Mouse (Mus musculus) G1E (cell line): ENCODE measurements around the gene Klk8. TPM values are rescaled to one million over a fixed set of nuclear protein-coding genes. Genes with fewer than 3 reads are reported as not detected.

Experiments
- ATAC-seq: 2 replicates; pipeline ENCODE4 v1.8.0; 2016; ENCODE audit warnings: mild to moderate bottlenecking; ENCODE audit not compliant: insufficient number of reproducible peaks, poor library complexity, low FRiP score, severe bottlenecking; ENCODE audit errors: extremely low read depth
- DNase-seq: peaks from one replicate; pipeline ENCODE4 v3.0.0; 2012; ENCODE audit warnings: low spot score
- H3K27me3 ChIP-seq: 2 replicates; pipeline ENCODE4 v1.6.1; 2012; ENCODE audit warnings: mild to moderate bottlenecking, low read length, inconsistent platforms; ENCODE audit not compliant: insufficient read depth
- H3K36me3 ChIP-seq: replicated peaks from 2 replicates; pipeline ENCODE3; 2012; ENCODE audit warnings: mild to moderate bottlenecking, inconsistent platforms
- H3K4me1 ChIP-seq: 2 replicates; pipeline ENCODE4 v1.6.1; 2012; ENCODE audit warnings: low read depth, low read length, inconsistent platforms, mixed read lengths; ENCODE audit not compliant: insufficient read depth
- H3K4me3 ChIP-seq: 2 replicates; pipeline ENCODE4 v1.5.1; 2012; ENCODE audit warnings: low read depth, mild to moderate bottlenecking, inconsistent platforms, low read length, moderate library complexity, mixed read lengths
- H3K9me3 ChIP-seq: replicated peaks from 2 replicates; pipeline ENCODE4 v1.6.1; 2012; ENCODE audit warnings: inconsistent platforms
- CTCF ChIP-seq: IDR thresholded peaks from 2 replicates; pipeline ENCODE4 v1.5.1; 2012; ENCODE audit warnings: low read depth, low read length, inconsistent platforms, mixed read lengths
- GATA1 ChIP-seq: IDR thresholded peaks from 2 replicates; pipeline ENCODE4 v1.6.1; 2012; ENCODE audit warnings: borderline replicate concordance, low read length, inconsistent platforms, mixed read lengths
- GATA2 ChIP-seq: IDR thresholded peaks from 2 replicates; pipeline ENCODE4 v1.6.1; 2012; ENCODE audit warnings: low read depth, low read length, inconsistent platforms, borderline replicate concordance
- POLR2AphosphoS5 ChIP-seq: IDR thresholded peaks from 2 replicates; pipeline ENCODE4 v1.6.1; 2012; ENCODE audit warnings: low read depth, low read length, inconsistent platforms; ENCODE audit not compliant: insufficient replicate concordance
- TAL1 ChIP-seq: conservative IDR thresholded peaks from 2 replicates; pipeline ENCODE4 v1.6.1; 2012; ENCODE audit warnings: low read depth, low read length, inconsistent platforms, mixed read lengths
- polyA plus RNA-seq: library from polyadenylated mRNA; stranded (reverse); fragments of >175 nt; gene quantifications from 2 replicates; pipeline ENCODE4 v1.2.3, GENCODE M21; 2012
- total RNA-seq, 2 experiments: library from RNA; stranded (forward) in 1 of 2; stranded (reverse) in 1 of 2; fragments of 200-1000 nt in 1 of 2; fragments of >200 nt in 1 of 2; fragmentation: Nextera tagmentation in 1 of 2; gene quantifications; 2 replicates each; pipeline ENCODE4 v1.2.3; 2014 to 2017

Klk8 gene
- total and polyA plus RNA-seq, 3 experiments: not detected

- TF ChIP-seq TAL1 (no peak), GATA2 (no peak), CTCF (no peak), POLR2AphosphoS5 (no peak), GATA1 (no peak)
- no peak for DNase-seq
- Histone ChIP-seq H3K4me3 (no peak overlapping the region), H3K36me3 (no peaks in the 10 kb centered on the region), H3K9me3 (no peaks in the 10 kb centered on the region), H3K27me3 (no peaks in the 10 kb centered on the region), H3K4me1 (no peaks in the 10 kb centered on the region)
- ATAC-seq: no peak
Measured at GRCm38 (mm10) chr7:43771916-43772315, 25.5 kb upstream of the Klk8 start.

GRCm38 (mm10) chr7:43772901-43773300, 24.5 kb upstream of the Klk8 start:
- Histone ChIP-seq H3K36me3 (no peaks in the 10 kb centered on the region), H3K9me3 (no peaks in the 10 kb centered on the region), H3K4me3 (no peak overlapping the region), H3K4me1 (no peaks in the 10 kb centered on the region), H3K27me3 (no peaks in the 10 kb centered on the region)
- no peak for DNase-seq
- no peak for ATAC-seq
- no peak for TF ChIP-seq CTCF
- no peak for TF ChIP-seq POLR2AphosphoS5
- TF ChIP-seq GATA2: no peak
- TF ChIP-seq GATA1: no peak
- no peak for TF ChIP-seq TAL1

- no peak for ATAC-seq
Measured at GRCm38 (mm10) chr7:43774364-43774763, 23.0 kb upstream of the Klk8 start, which contains the start of gene Klk11. TSS of gene Klk11 (plus strand) at chr7:43774604.

GRCm38 (mm10) chr7:43774802-43775201, 22.6 kb upstream of the Klk8 start:
- ATAC-seq (no peak), DNase-seq (no peak)
- Histone ChIP-seq H3K4me1 (no peaks in the 10 kb centered on the region), H3K9me3 (no peaks in the 10 kb centered on the region), H3K36me3 (no peaks in the 10 kb centered on the region), H3K27me3 (no peaks in the 10 kb centered on the region), H3K4me3 (no peak overlapping the region)
- no peak for TF ChIP-seq TAL1
- no peak for TF ChIP-seq GATA2
- no peak for TF ChIP-seq GATA1
- TF ChIP-seq CTCF: no peak
- no peak for TF ChIP-seq POLR2AphosphoS5

More at GRCm38 (mm10) chr7:43774364-43774763, 23.0 kb upstream of the Klk8 start, which contains the start of gene Klk11:
- H3K36me3 ChIP-seq: no peaks in the 10 kb centered on the region
- no peaks in the 10 kb centered on the region for H3K27me3 ChIP-seq
- no peak for DNase-seq
- H3K9me3 ChIP-seq: no peaks in the 10 kb centered on the region
- TF ChIP-seq GATA2 (no peak), CTCF (no peak), GATA1 (no peak), POLR2AphosphoS5 (no peak)
- H3K4me3 ChIP-seq: no peak within 1 kb of the TSS
- no peaks in the 10 kb centered on the region for H3K4me1 ChIP-seq

GRCm38 (mm10) chr7:43775311-43776057, 21.9 kb upstream of the Klk8 start:
- TF ChIP-seq POLR2AphosphoS5 (no peak), GATA1 (no peak), CTCF (no peak), GATA2 (no peak), TAL1 (no peak)
- DNase-seq (no peak), ATAC-seq (no peak)
- Histone ChIP-seq H3K4me3 (no peak overlapping the region), H3K27me3 (no peaks in the 10 kb centered on the region), H3K9me3 (no peaks in the 10 kb centered on the region), H3K4me1 (no peaks in the 10 kb centered on the region), H3K36me3 (no peaks in the 10 kb centered on the region)

GRCm38 (mm10) chr7:43776506-43776905, 20.9 kb upstream of the Klk8 start:
- Histone ChIP-seq H3K9me3 (0 out of 2 replicates have a peak, but pooled peaks cover 2% of the 10 kb centered on the region), H3K27me3 (no peaks in the 10 kb centered on the region; the same call in 1 of the 2 replicates), H3K36me3 (no peaks in the 10 kb centered on the region), H3K4me3 (no peak overlapping the region), H3K4me1 (no peaks in the 10 kb centered on the region)
- DNase-seq (no peak), ATAC-seq (no peak)
- TF ChIP-seq POLR2AphosphoS5 (no peak), GATA1 (no peak), TAL1 (no peak), CTCF (no peak), GATA2 (no peak)
